Comparison of ENCODE assay signal across 14 mouse cellular contexts in genomic region chr14:55076956-55077355, GRCm38 (mm10). TPM values are rescaled to one million over a fixed set of nuclear protein-coding genes. Genes with fewer than 3 reads are reported as not detected.
DNase-seq lines count a peak whose midpoint lies in the region; ATAC-seq lines count a peak whose summit lies in the region.
"Had no signal": no experiment of that assay in that cellular context is flagged by ENCODE, and none has a peak within 500 bp of the region (broad histone marks: within the 10 kb centered on the region; RNA-seq: fewer than 3 reads in every experiment).

No protein-coding gene starts in this region.

- no peak for ATAC-seq in hindbrain, embryonic 13.5 days (ENCODE audit: low FRiP score)
- no peak for ATAC-seq in hindbrain, embryonic 16.5 days
- no peak for ATAC-seq in forebrain, embryonic 15.5 days (replicated peaks)
- ATAC-seq in midbrain, embryonic 15.5 days (replicated peaks), result no peak
- ATAC-seq: activated CD4-positive, CD25-positive, alpha-beta regulatory T cell, adult 4 months; intestine, embryonic 15.5 days had no signal

- H3K4me3 ChIP-seq in hindbrain, embryonic 13.5 days, result no peak overlapping the region
- H3K4me3 ChIP-seq in hindbrain, embryonic 16.5 days (ENCODE audit: low read length), result no peak overlapping the region
- no peak overlapping the region for H3K4me3 ChIP-seq in forebrain, embryonic 15.5 days
- H3K4me3 ChIP-seq in midbrain, embryonic 15.5 days, result no peak overlapping the region
- H3K4me3 ChIP-seq: intestine, embryonic 15.5 days; limb, embryonic 15.5 days had no signal

- H3K9me3 ChIP-seq in hindbrain, embryonic 13.5 days, result no peaks in the 10 kb centered on the region
- no peaks in the 10 kb centered on the region for H3K9me3 ChIP-seq in hindbrain, embryonic 16.5 days (ENCODE audit: control insufficient read depth, low read length)
- no peaks in the 10 kb centered on the region for H3K9me3 ChIP-seq in forebrain, embryonic 15.5 days
- H3K9me3 ChIP-seq in midbrain, embryonic 15.5 days, result no peaks in the 10 kb centered on the region
- H3K9me3 ChIP-seq: intestine, embryonic 15.5 days; limb, embryonic 15.5 days had no signal

- H3K9ac ChIP-seq in hindbrain, embryonic 13.5 days, result peak overlapping the region; percentile 63; the same call in 1 of the 2 replicates
- H3K9ac ChIP-seq in hindbrain, embryonic 16.5 days (ENCODE audit: low read depth, low read length), result no peak overlapping the region
- H3K9ac ChIP-seq in forebrain, embryonic 15.5 days (replicated peaks), result no peak overlapping the region
- H3K9ac ChIP-seq in midbrain, embryonic 15.5 days, result no peak overlapping the region
- H3K9ac ChIP-seq: intestine, embryonic 15.5 days; limb, embryonic 15.5 days had no signal

- H3K27me3 ChIP-seq in hindbrain, embryonic 13.5 days, result 0 out of 2 replicates have a peak, but pooled peaks cover 2% of the 10 kb centered on the region
- no peaks in the 10 kb centered on the region; the same call in 1 of the 2 replicates for H3K27me3 ChIP-seq in hindbrain, embryonic 16.5 days (replicated peaks; ENCODE audit: control insufficient read depth, insufficient read depth, low read length)
- H3K27me3 ChIP-seq in forebrain, embryonic 15.5 days, result no peaks in the 10 kb centered on the region
- H3K27me3 ChIP-seq in midbrain, embryonic 15.5 days (replicated peaks), result no peaks in the 10 kb centered on the region
- H3K27me3 ChIP-seq: intestine, embryonic 15.5 days had no signal

- 70% methylated on average over 3 of the region's 3 CpGs for WGBS in hindbrain, embryonic 13.5 days
- WGBS in hindbrain, embryonic 16.5 days, result 75% methylated on average over 3 of the region's 3 CpGs
- WGBS in forebrain, embryonic 15.5 days, result 62% methylated on average over 3 of the region's 3 CpGs
- 60% methylated on average over 3 of the region's 3 CpGs for WGBS in midbrain, embryonic 15.5 days

- DNase-seq in ES-CJ7 (ENCODE audit: low read depth, low spot score), result peak; percentile 79
- no peak for DNase-seq in adrenal gland, adult 8-10 months
- no peak for DNase-seq in thymus, postnatal 14 days
- DNase-seq: lung, adult 18-20 months; thymus, postnatal 4 days had no signal

- H3K36me3 ChIP-seq in hindbrain, embryonic 13.5 days, result peaks cover 32% of the 10 kb centered on the region
- peaks cover 19% of the 10 kb centered on the region; the same call in 1 of the 2 replicates for H3K36me3 ChIP-seq in hindbrain, embryonic 16.5 days (ENCODE audit: control insufficient read depth, insufficient read depth, low read length)
- peaks cover 35% of the 10 kb centered on the region for H3K36me3 ChIP-seq in forebrain, embryonic 15.5 days
- peaks cover 10% of the 10 kb centered on the region for H3K36me3 ChIP-seq in midbrain, embryonic 15.5 days (replicated peaks)
- H3K36me3 ChIP-seq: intestine, embryonic 15.5 days had no signal

- H3K4me1 ChIP-seq in hindbrain, embryonic 13.5 days (replicated peaks), result peaks cover 71% of the 10 kb centered on the region
- H3K4me1 ChIP-seq in hindbrain, embryonic 16.5 days (ENCODE audit: control insufficient read depth, insufficient read depth, low read depth, low read length), result peaks cover 32% of the 10 kb centered on the region
- peaks cover 70% of the 10 kb centered on the region for H3K4me1 ChIP-seq in forebrain, embryonic 15.5 days
- H3K4me1 ChIP-seq in midbrain, embryonic 15.5 days, result peaks cover 52% of the 10 kb centered on the region

- H3K4me2 ChIP-seq in hindbrain, embryonic 13.5 days, result no peak overlapping the region
- no peak overlapping the region for H3K4me2 ChIP-seq in hindbrain, embryonic 16.5 days (ENCODE audit: low read length)
- H3K4me2 ChIP-seq in forebrain, embryonic 15.5 days (replicated peaks), result no peak overlapping the region
- no peak overlapping the region for H3K4me2 ChIP-seq in midbrain, embryonic 15.5 days
- H3K4me2 ChIP-seq: intestine, embryonic 15.5 days; limb, embryonic 15.5 days had no signal

- peak overlapping the region; percentile 92 for H3K27ac ChIP-seq in hindbrain, embryonic 13.5 days
- H3K27ac ChIP-seq in hindbrain, embryonic 16.5 days (ENCODE audit: low read depth, low read length), result no peak overlapping the region
- peak overlapping the region; percentile 95 for H3K27ac ChIP-seq in forebrain, embryonic 15.5 days (replicated peaks)
- H3K27ac ChIP-seq in midbrain, embryonic 15.5 days, result peak overlapping the region; percentile 84
- H3K27ac ChIP-seq: intestine, embryonic 15.5 days; macrophage had no signal

RNA-seq across cellular contexts. Expression of gene Zfhx2, which starts 15.2 kb away (rescaled TPM):
- polyA plus RNA-seq in hindbrain, embryonic 13.5 days (2015; fragmentation: Nextera tagmentation; extraction: Ambion mirVana), result 29.4 and 31.9 TPM in 2 replicates
- polyA plus RNA-seq in hindbrain, embryonic 16.5 days (2015; fragmentation: Nextera tagmentation; extraction: Ambion mirVana), result 18.4 and 20.5 TPM in 2 replicates
- polyA plus RNA-seq in forebrain, embryonic 15.5 days (2015; fragmentation: Nextera tagmentation; extraction: Ambion mirVana), result 27.4 and 30.6 TPM in 2 replicates
- 33.7 and 37.5 TPM in 2 replicates for polyA plus RNA-seq in midbrain, embryonic 15.5 days (2015; fragmentation: Nextera tagmentation; extraction: Ambion mirVana)
- total RNA-seq in adrenal gland, adult 8-10 months (2022), result 10 to 100 TPM in 2 of 4 experiments, 1 to 10 TPM in 2; 6.9 to 17.8 (median 11.7) TPM

RNA-seq across cellular contexts. Expression of gene Thtpa, which starts 17.6 kb away (rescaled TPM):
- 29.8 and 30.7 TPM in 2 replicates for polyA plus RNA-seq in hindbrain, embryonic 13.5 days (2015; fragmentation: Nextera tagmentation; extraction: Ambion mirVana)
- 34.4 and 36.1 TPM in 2 replicates for polyA plus RNA-seq in hindbrain, embryonic 16.5 days (2015; fragmentation: Nextera tagmentation; extraction: Ambion mirVana)
- polyA plus RNA-seq in forebrain, embryonic 15.5 days (2015; fragmentation: Nextera tagmentation; extraction: Ambion mirVana), result 52.2 and 52.3 TPM in 2 replicates
- polyA plus RNA-seq in midbrain, embryonic 15.5 days (2015; fragmentation: Nextera tagmentation; extraction: Ambion mirVana), result 38.8 and 39.5 TPM in 2 replicates
- total RNA-seq in adrenal gland, adult 8-10 months (2022), result 10 to 100 TPM; 16.1 to 22.6 (median 21.0) TPM

RNA-seq across cellular contexts. Expression of gene Ap1g2, which starts 29.4 kb away (rescaled TPM):
- polyA plus RNA-seq in hindbrain, embryonic 13.5 days (2015; fragmentation: Nextera tagmentation; extraction: Ambion mirVana), result 6.5 and 6.6 TPM in 2 replicates
- polyA plus RNA-seq in hindbrain, embryonic 16.5 days (2015; fragmentation: Nextera tagmentation; extraction: Ambion mirVana), result 6.9 and 7.7 TPM in 2 replicates
- 11.4 and 13.0 TPM in 2 replicates for polyA plus RNA-seq in forebrain, embryonic 15.5 days (2015; fragmentation: Nextera tagmentation; extraction: Ambion mirVana)
- polyA plus RNA-seq in midbrain, embryonic 15.5 days (2015; fragmentation: Nextera tagmentation; extraction: Ambion mirVana), result 7.5 and 9.2 TPM in 2 replicates
- 10 to 100 TPM; 24.5 to 29.3 (median 26.0) TPM for total RNA-seq in adrenal gland, adult 8-10 months (2022)

RNA-seq across cellular contexts. Expression of gene Jph4, which starts 39.8 kb away (rescaled TPM):
- polyA plus RNA-seq in hindbrain, embryonic 13.5 days (2015; fragmentation: Nextera tagmentation; extraction: Ambion mirVana), result 22.2 and 22.6 TPM in 2 replicates
- polyA plus RNA-seq in hindbrain, embryonic 16.5 days (2015; fragmentation: Nextera tagmentation; extraction: Ambion mirVana), result 31.8 and 32.3 TPM in 2 replicates
- polyA plus RNA-seq in forebrain, embryonic 15.5 days (2015; fragmentation: Nextera tagmentation; extraction: Ambion mirVana), result 37.4 and 38.3 TPM in 2 replicates
- polyA plus RNA-seq in midbrain, embryonic 15.5 days (2015; fragmentation: Nextera tagmentation; extraction: Ambion mirVana), result 39.7 and 42.5 TPM in 2 replicates
- 1 to 10 TPM; 3.3 to 6.9 (median 5.3) TPM for total RNA-seq in adrenal gland, adult 8-10 months (2022)
- polyA plus RNA-seq: activated CD4-positive, CD25-positive, alpha-beta regulatory T cell, adult 4 months; C2C12; macrophage had no signal
